Comparison of ENCODE assay signal across 20 mouse cellular contexts in the genomic region with DNA sequence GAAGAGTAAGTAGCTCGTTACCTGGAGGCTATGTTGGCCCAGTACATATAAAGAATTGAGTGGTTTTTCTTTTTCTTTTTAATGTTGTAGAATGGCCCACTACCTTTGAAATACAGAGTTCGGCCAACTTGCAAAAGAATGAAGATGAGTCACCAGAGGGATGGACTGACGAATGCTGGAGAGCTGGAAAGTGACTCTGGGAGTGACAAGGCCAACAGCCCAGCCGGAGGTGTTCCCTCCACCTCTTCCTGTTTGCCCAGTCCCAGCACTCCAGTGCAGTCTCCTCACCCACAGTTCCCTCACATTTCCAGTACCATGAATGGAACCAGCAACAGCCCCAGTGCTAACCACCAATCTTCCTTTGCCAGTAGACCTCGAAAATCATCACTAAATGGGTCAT. TPM values are rescaled to one million over a fixed set of nuclear protein-coding genes. Genes with fewer than 3 reads are reported as not detected.
"Had no signal": no experiment of that assay in that cellular context is flagged by ENCODE, and none has a peak within 500 bp of the region (broad histone marks: within the 10 kb centered on the region; RNA-seq: fewer than 3 reads in every experiment).

No protein-coding gene starts in this region.

- H3K4me2 ChIP-seq: lung, embryonic 14.5 days; midbrain, embryonic 13.5 days; midbrain, embryonic 15.5 days; neural tube, embryonic 13.5 days; neural tube, embryonic 15.5 days had no signal

- H3K9me3 ChIP-seq: midbrain, embryonic 10.5 days; midbrain, embryonic 13.5 days; midbrain, embryonic 15.5 days; neural tube, embryonic 13.5 days; neural tube, embryonic 15.5 days had no signal

- H3K27ac ChIP-seq: midbrain, embryonic 10.5 days; midbrain, embryonic 13.5 days; midbrain, embryonic 15.5 days; neural tube, embryonic 13.5 days; neural tube, embryonic 15.5 days had no signal

- H3K9ac ChIP-seq: lung, embryonic 14.5 days; midbrain, embryonic 13.5 days; midbrain, embryonic 15.5 days; neural tube, embryonic 13.5 days; neural tube, embryonic 15.5 days had no signal

- ATAC-seq: midbrain, embryonic 13.5 days; midbrain, embryonic 15.5 days had no signal

- H3K4me3 ChIP-seq: midbrain, embryonic 10.5 days; midbrain, embryonic 13.5 days; midbrain, embryonic 15.5 days; myocyte; neural tube, embryonic 13.5 days; neural tube, embryonic 15.5 days had no signal

- DNase-seq: lung, adult 18-20 months; lung, embryonic 14.5 days; lung, postnatal 10 days; lung, postnatal 4 days; retina, postnatal 1 day; right cerebral cortex, adult 18-20 months; right cerebral cortex, postnatal 25 days; right cerebral cortex, postnatal 4 days; spleen, adult 18-20 months; thymus, adult 18-20 months; thymus, postnatal 14 days; thymus, postnatal 36 days had no signal

RNA-seq across cellular contexts. Expression of gene Spag6, which starts 9.8 kb away (rescaled TPM):
- polyA plus RNA-seq: liver, embryonic 16.5 days; neural tube, embryonic 13.5 days; thymus, postnatal 0 days had no signal
